Mouse (Mus musculus): ENCODE data around the gene Fam210b. TPM values are rescaled to one million over a fixed set of nuclear protein-coding genes. Genes with fewer than 3 reads are reported as not detected.
A peak's percentile ranks its signal among the peaks of the same experiment; 100 is the strongest.

Fam210b gene
- total RNA-seq, 2 experiments from 2014 or later = 7.2 to 9.1 TPM

DNA sequence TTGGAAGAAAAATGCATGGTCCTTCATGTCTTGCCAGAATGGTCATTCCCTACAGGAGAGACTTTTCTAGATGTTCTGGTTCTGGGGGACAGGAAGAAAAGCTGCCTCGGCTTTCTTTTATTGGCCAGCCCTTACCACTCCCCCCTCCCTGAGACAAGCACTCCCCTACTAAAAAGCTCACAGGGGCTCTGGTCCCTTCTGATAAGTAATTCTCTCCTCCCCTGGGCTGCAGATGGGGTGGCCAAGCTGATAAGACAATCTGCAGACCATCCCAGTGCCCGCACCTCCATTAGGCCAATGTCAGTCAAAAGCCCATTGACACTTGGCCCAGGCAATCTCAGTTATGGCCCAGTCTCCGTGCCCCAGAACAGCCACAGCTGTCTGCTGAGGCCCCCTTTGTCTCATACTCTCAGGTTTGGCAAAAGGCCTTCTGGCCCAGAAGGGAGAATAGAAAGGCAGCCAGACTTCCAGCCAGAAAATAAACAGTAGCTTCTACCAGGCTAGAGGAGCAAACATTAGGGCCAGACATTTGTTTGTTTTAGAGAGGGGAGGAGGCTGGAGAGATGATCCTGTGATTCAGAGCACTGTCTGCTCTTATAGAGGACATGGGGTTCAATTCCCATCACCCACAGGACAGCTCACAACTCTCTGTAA, 3.1 kb downstream of the Fam210b start:
- intact Hi-C loops (cut with DNase I) = loop anchor here (2.0 kb wide), 1 partner anchor 22 kb away; the partner anchor contains the start of genes Aurka and Cstf1
- DNase-seq = peak; percentile 67 to 70

DNA sequence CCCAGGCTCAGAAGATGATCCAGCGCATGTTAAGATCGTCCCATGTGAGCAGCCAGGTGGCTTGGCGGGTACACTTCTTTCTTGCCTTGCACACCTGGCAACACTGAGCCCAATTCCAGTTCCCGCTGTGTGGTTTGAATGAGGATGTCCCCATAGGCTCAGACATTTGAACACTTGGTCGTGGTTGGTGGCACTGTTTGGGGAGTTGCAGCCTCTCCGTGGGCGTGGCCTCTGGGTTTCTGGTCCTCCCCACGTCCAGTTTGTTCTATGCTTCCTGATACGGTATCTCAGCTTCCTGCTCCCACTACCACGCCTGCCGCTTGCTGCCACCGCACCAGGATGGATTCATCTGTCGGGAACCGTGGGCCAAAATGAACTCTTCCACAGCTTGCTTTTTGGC, 4.4 kb downstream of the Fam210b start:
- intact Hi-C loops (cut with DNase I) = loop anchor here (2.0 kb wide), 1 partner anchor 21 kb away; the partner anchor contains the start of genes Aurka and Cstf1
- no peak for DNase-seq

DNA sequence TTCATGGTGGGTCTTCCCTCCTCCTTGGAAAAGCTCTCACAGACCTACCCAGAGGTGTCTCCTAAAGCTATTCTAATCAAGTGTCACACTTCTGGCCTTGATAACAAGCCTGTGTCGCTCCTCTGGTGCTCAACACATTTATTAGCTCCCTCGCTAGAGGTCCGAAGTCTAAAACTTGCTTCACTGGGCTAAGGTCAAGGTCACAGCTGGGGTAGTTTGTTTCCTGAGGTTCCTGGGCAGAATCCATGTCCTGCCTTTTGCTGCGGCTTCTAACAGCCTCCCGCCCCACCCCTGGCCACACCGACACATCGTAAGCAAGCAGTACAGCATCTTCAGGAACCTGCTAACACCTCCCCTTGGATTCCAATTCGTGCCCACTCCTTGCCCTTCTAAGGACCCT, 5.4 kb downstream of the Fam210b start:
- intact Hi-C loops (cut with DNase I) = no loop called here
- no peak for DNase-seq

DNA sequence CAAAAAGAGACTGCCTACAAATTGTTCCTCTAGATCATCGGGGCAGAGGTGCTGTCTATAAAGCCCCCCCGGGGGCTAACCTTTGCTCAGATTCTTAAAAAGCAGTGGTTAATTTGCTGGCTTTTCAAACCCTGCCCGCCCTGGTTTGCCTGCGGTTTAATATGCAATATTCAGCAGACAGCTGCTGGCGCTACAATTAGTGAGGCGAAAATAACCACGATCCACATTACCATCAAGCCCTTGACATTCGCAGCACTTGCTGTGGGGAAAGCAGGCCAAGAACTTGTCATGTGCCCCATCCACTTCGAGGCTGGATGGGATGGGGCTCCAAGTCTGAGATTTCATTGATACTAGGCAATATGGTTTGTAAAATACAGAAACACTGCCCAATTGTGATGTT, 7.9 kb downstream of the Fam210b start:
- DNase-seq = peak in 1 of 2 experiments; percentile 27
- intact Hi-C loops (cut with DNase I) = no loop called here

DNA sequence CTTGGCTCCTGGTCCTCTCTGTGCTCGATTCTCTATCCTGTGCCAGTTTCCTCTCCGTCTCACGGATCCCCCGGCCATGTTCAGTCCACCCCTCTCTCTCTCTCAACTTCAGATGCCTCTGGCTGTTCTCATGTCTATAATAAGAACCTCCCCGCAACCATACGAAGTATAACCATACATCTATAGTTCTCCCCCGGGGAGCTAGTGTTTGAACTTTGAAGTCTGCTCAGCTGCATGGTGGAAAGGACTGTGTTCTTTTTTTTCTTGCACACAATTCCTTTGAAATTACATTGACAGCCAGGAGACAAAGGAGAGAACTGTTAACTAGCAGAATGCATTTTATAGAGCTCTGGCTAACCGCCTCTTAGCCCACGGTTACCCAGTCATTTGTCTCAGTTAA, 9.4 kb downstream of the Fam210b start:
- no peak for DNase-seq
- intact Hi-C loops (cut with DNase I) = no loop called here

DNA sequence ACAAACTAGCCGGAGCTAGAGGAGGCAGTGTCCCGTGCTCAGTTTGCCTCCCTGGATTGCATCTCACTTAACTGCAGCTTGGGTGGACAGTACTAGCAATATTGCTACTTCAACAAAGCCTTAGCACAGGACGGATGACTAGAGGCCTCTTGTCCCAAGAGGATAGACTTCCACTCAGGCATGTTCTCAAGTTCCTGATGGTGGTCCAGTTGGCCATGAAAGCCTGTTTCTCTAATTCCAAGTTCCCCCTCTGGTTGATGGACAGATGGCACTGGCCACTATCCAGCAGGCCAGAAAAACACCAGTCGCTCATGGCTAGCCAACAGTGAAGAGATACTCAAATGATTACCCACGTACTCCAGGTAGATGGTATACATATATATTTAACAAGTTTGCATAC, 10.5 kb downstream of the Fam210b start:
- intact Hi-C loops (cut with DNase I) = no loop called here
- DNase-seq = no peak

DNA sequence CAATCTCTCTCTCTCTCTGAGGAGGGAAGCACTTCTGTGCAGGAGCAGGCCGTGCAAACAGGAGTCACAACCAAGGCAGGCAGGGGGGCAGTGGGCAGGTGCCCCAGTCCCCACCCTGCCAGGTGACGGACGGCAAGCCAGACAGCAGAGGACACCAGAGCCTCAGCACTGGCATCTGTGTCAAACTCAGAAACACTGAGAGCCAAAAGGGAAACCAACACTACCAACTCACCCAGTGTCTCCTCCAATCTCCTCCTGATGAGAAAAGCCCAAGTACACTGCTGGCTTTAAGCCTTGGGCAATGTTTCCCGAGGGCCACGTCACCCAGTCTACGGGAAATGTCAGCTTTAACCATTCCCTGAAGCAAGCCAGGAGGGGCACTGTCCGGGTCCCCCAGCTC, 17.8 kb downstream of the Fam210b start:
- DNase-seq = no peak
- intact Hi-C loops (cut with DNase I) = no loop called here

DNA sequence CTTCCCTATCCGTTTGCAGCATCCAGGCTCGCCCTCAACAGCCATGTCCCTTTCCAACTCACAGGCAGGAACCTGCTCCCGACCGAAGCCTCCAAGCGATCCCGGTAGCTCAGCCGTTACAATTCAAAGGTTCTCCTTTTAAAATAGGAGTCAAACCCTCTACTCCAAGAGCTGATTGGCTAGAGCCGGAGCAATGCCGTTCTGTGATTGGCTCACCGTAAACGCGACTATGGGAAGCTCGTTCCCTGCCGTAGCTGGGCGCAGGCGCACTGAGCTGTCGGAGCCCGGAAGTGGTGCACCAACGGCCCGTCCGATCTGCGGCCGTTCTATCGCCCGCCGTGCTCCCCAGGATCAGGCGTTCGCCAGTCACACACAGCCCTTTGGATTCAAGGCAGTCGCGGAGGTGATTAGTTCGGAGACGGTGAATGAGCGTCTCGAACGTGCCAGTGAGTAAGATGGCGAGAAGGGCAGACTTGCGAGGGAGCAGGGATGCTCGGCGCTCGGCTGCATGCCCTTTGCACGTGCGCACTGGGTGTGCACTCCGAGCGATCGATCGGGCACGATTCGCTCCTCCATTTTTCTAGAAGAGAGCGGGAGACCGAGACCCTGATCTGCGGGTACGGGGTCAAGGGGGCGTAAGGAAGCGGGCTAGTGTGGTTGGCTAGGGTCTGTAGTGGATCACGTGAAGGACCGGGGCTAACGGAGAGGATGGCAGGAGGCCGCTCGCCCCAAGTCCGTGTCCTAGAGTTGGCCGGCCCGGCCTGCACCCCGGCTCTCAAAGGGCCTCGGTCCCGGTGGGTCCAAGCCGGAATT, 25.3 kb downstream of the Fam210b start, which contains the start of the genes Aurka and Cstf1:
TSS of gene Aurka (minus strand) at position 125 of the 813 bp plus-strand sequence.
TSS of gene Cstf1 (plus strand) at position 271 of the 813 bp plus-strand sequence.
- DNase-seq = peak; percentile 97
- intact Hi-C loops (cut with DNase I) = loop anchor here (2.0 to 10.0 kb wide), 3 partner anchors 22 to 634 kb away; partner anchors contain the start of genes Rae1 and Rtf2

DNA sequence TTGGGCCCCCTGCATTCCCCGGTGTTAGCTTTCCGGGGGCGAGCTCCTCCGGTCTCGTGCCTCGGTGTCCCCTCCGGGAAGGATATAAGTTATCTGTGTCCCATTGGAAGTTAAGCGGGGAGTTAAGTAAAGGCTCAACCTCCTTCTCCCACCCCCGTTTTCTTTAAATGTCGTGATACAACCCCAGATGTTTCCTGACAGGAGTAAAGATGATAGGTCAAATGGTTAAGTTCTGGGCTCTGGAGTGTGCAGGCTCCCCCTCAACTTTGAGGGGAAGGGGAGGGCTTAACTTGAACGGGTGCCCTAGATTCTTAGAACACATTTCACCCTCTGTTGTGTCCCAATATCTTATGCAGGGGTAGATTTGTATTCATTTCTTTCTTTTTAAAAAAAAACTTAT, 25.9 kb downstream of the Fam210b start:
- intact Hi-C loops (cut with DNase I) = loop anchor here (2.0 to 10.0 kb wide), 3 partner anchors 22 to 634 kb away; partner anchors contain the start of genes Rae1 and Rtf2
- no peak for DNase-seq

DNA sequence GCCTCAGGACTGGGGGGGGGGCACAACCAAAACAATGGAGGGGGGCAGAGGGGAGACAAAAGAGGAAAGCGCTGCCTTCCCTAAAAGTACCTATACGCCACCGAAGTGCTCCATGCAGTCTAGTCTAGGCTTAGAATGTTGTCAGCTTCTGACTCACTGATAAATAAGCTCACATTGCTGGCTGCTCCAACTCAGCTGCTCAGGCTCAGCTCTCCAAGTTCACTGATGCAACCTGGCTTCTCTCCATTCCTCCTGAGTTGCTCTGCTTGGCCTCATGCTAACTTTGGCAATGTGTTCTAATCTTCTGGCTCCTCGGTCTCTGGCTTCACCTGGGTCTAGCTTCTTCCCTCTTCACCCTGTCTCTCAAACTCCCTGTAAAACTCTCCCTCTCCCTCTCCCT, 31.2 kb downstream of the Fam210b start:
- no peak for DNase-seq
- intact Hi-C loops (cut with DNase I) = loop anchor here (10.0 kb wide), 1 partner anchor 628 kb away; the partner anchor contains the start of gene Rae1

DNA sequence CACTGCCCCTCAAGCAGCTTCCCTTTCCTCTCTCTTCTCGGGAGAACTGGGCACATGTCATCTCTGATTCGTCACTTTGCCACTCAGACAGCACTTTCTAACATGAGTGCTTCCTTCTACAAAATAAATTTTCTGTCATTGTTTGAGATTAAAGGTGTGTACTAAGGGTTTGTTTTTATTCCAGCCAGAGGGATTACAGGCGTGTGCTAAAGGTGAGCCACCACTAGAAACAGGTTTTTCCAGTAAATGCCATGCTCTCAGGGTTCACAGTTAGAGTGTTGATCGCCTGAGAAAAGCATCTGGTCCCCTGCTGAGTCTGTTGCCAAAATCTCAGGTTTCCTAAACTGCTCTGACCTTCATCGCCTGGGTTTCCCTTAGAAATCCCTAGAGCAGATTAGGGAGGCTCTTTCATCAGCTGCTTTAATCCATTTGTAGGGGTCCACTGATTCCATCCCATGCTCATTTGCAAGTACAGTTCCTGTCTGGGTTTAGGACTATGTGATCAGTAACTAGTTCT, 31.7 kb downstream of the Fam210b start:
- intact Hi-C loops (cut with DNase I) = loop anchor here (10.0 kb wide), 1 partner anchor 628 kb away; the partner anchor contains the start of gene Rae1

DNA sequence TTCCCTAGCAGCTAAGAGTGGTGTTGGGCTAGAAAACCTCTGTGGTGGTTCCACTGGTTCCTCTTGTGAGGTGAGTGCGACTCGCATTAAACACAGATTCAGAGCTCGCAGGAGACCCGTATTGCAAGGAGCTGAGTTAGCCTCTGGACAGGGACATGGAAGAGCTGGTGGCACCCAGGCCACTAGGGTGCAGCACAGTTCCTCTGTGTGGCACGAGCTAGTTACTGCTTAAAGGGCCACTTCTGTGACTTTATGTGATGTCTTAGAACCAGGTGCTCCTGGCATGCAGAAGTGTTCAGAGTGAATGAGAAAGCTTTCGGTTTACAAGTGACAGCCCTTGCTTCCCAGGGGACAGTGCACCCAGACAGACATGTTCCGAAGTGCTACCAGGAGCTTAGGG, 33.0 kb downstream of the Fam210b start:
- intact Hi-C loops (cut with DNase I) = loop anchor here (10.0 kb wide), 1 partner anchor 626 kb away; the partner anchor contains the start of gene Rae1
- DNase-seq = peak; percentile 37 to 61

More for the DNA sequence above, 31.7 kb downstream of the Fam210b start:
- DNase-seq = no peak

DNA sequence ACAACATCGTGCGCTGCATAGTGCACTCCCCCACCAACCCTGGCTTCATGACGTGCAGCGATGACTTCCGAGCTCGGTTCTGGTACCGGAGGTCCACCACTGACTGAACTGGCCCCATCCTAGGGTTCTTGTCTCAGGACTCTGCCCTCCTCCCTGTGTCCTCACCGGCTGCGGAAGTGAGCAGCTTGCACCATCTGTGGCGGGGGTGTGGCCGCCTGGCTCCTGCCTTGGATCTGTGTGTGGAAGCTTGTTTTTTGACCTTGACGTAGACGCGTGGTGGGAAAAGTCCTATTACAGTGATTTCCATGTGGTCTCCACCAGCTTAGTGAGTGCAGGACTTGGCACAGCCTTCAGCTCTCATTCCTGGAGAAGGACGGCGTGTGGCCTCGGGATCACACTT, 35.1 kb downstream of the Fam210b start:
- no peak for DNase-seq
- intact Hi-C loops (cut with DNase I) = no loop called here

DNA sequence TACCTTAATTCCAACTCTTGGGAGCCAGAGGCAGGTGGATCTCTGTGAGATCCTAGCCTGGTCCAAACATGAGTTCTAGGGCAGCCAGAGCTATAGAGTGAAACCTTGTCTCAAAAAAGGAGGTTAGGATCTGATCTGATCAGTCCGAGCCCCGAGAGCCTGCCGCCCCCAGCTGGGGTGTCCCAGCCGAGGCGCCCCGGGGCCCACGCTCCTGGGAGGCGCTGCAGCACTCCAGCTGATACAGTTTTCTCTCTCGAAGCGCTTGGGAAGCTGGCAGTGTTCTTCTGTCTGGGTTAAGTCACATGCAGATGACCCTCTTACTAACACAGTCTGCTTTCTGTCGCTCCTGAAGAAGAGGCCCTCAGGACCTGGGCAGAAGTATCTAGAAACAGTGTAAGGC, 36.0 kb downstream of the Fam210b start:
- DNase-seq = no peak
- intact Hi-C loops (cut with DNase I) = no loop called here

DNA sequence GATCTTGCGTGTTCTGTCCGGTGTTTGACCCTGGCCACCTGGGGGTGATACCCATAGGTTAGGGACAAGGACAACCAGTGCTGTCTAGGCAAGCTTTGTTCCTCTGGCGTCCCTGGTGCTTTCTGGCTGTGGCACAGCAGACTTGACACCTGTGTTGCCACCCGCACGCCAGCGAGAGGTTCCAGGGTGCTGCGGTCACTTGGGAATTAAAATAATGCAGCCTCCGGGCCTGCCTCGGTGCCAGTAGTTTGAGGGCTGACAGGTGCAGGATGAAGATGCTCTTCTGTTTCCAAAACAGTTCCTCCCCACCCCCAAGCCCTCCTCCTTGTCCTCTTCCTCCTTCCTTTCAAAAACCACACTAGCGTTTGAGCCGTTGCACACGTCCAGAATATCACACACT, 36.5 kb downstream of the Fam210b start:
- intact Hi-C loops (cut with DNase I) = no loop called here
- no peak for DNase-seq

DNA sequence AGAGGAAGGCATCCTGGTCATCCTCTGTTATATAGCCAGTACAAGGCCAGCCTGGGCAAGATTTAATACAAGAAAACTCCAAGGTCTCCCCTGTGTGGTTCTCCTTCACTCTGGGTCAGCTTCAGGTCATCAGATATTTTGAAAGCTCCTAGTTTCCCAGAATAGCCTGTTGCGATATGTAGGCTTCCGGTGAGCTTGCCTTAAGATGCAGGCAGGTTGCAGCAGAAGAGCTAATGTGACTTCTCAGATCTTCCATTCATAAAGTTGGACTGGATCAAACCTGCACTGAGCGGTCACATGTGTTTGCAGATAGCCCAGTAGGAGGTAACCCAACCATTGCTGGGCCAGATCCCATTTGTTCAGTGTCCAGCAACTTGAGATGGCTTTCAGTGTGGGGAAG, 39.4 kb downstream of the Fam210b start:
- intact Hi-C loops (cut with DNase I) = no loop called here
- DNase-seq = no peak

DNA sequence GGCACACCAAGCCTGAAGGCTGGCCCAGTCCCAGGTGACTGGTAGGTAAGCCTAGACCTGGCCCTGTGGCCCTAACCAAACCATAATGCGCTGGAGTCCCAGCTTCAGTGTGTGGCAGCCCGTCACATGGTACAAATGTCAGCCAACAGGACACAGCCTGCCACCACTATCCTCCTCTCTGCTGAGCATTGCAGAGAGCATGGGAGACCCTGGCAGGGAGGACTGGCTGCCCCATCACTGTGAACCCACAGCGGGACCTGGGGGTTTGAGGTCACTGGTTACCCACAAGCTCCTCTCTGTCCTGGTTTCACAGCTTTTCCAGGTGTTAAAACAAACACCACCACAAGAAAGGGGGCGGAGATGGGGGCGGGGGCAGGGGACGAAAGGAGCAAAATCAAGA, 45.0 kb downstream of the Fam210b start:
- no peak for DNase-seq
- intact Hi-C loops (cut with DNase I) = no loop called here

DNA sequence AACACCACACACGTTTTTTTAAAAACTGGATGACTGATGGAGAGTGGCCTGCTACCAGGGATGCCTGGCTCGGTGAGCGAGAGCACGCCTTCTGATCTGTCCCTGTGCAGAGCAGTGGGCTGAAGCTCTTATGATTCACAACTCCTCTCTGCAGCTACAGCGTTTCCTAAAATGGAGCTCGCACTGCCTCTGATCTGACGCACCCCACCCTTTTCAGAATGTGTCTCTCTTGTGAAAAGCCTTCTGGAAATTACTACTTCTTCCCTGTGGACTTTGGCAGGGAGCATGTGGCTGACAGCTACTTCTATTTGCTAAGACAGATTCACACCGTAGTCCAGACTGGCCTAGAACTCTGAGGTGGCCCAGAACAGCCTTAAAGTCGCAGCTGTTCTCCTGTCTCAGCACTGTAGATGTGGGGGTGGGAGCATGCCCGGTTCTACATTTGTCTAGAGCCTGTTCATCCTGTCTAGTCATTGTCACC, 46.7 kb downstream of the Fam210b start:
- no peak for DNase-seq
- intact Hi-C loops (cut with DNase I) = no loop called here

DNA sequence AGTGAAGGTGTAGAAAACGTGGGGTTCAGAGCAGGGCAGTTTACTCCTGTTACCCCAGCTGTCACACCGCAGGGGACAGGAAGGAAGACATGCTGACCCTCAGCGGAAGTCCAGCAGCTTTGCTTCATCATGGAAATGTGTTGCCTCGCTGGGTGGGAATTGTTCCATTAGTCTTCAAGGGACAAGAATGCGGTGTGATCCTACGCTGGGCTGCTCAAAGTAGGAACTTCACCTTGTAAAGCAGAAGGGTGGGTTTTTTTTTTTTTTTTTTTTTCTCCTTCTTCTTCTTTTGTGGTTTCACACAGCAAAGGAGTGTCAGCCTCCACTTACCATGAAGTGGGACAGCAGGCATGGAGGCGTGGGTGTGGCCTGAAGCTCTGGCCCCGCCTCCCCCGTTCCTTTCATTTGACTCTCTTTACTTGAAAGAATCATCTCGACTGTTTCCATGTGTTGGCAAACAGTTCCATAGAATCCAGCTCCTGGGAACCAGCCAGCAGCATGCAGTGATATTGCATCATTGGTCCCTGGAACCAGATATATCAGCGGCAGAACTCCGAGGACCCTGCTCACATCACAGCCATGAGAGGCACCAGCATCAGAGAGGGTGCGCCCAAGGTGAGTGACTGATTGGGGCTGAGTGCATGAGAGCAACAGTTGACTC, 48.2 kb downstream of the Fam210b start, which contains the start of gene Cass4:
TSS of gene Cass4 (plus strand) at position 404 of the 661 bp plus-strand sequence.
- intact Hi-C loops (cut with DNase I) = no loop called here
- peak; percentile 25 for DNase-seq

DNA sequence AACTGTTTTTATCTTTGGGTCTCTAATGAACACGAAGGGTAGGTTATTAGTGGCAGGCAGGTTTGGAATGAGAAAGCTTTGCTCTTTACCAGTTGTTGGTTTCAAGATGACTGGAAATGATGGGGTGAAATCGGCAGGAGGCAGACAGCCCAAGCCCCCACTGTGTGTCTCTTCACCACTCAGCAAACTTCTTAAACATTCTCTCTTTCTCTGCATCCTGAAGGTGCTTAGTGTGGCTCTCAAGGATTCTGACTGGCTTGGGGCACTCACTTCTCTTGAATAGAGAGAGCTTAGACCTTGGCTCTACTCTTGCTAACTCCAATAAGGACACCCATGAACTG, 48.7 kb downstream of the Fam210b start:
- DNase-seq = no peak
- intact Hi-C loops (cut with DNase I) = no loop called here

DNA sequence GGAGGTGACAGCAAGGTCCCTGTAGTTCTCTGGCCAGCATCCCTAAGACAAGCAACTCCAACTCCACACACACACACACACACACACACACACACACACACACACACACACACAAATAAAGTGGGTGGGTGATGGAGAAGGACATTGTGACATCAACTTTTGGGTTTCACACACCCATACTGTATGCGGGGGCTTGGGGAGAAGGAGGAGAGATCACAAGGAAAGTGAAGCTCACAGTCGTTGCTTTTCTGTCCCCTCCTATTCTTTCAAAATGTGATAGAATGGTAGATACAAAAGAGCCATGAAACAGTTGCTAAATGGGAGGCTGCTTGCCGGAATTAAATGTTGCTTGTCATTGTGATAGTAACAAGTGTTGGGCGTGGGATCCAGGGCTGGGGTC, 49.3 kb downstream of the Fam210b start:
- intact Hi-C loops (cut with DNase I) = no loop called here
- DNase-seq = no peak
